Mouse (Mus musculus) frontal cortex, postnatal 10 days (tissue): ENCODE data around the gene Catsper3.

Experiments
- DNase-seq, 2 experiments: peaks; one replicate each; pipeline ENCODE4 v3.0.0; 2022; ENCODE audit warnings: low spot score in 2 of 2, mixed read lengths in 1 of 2

Catsper3 gene

GRCm38 (mm10) chr13:55784268-55784667 lies at the start of gene Catsper3:
Gene Catsper3 (plus strand): TSS chr13:55784568.
- DNase-seq: no peak

DNA sequence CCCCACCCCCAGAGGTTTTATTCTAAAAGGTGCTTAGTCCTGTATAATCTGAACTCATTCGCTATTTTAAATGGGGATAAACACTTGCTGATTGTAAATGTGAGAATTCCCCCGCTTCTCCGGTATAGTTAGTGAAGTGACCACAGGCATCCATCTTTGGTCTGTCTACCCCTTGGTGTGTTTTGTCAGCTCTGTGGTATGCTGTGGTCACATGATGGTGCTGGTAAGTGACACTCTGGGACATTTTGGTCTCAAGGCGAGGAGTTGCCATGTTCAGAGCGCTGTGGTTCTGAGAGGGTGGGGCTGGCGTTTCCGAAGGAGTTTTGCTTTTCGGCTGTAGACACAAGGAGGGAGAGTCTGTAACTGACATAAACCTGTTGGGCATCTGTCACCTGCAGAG lies 46.5 kb upstream of the Catsper3 start:
- DNase-seq: no peak

- DNase-seq: no peak
Measured at GRCm38 (mm10) chr13:55742306-55742705, 42.1 kb upstream of the Catsper3 start.

GRCm38 (mm10) chr13:55754380-55754779 lies 30.0 kb upstream of the Catsper3 start:
- DNase-seq: no peak

DNA sequence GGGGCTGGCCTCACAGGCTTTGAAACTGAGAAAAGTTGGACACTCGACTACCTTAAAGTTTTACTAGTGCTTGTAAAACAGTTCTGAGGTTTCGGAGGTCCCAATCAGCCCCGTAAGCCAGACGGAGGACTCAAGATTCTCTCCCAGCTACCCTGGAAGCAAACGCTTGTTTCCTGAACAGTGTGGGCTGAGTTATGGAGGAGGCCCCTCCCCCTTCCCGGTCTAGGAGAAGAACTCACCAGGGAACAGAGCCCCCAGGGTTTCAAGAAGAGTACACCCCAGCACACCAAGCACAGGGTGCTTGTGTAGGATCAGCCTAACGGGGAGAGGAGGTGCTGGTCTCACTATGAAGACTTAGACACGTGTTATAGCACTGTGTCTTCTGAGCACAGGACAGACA lies 27.6 kb upstream of the Catsper3 start:
- no peak for DNase-seq

DNA sequence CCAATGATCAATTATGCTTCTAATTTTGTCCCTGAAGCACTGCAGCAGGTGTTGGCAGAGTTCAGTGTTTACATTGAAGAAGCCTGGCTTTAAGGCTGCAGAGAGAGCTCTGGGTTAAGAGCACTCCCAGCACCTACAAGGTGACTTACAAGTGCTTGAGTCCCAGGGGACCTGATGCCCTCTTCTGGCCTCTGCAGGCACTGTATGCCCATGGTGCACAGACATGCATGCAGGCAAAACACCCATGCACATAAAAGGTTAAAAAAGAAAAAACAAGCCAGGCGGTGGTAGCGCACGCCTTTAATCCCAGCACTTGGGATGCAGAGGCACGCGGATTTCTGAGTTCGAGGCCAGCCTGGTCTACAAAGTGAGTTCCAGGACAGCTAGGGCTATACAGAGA lies 26.7 kb upstream of the Catsper3 start:
- no peak for DNase-seq

- no peak for DNase-seq
Measured at GRCm38 (mm10) chr13:55760576-55760975, 23.8 kb upstream of the Catsper3 start.

GRCm38 (mm10) chr13:55761486-55761885 lies 22.9 kb upstream of the Catsper3 start:
- DNase-seq: no peak

DNA sequence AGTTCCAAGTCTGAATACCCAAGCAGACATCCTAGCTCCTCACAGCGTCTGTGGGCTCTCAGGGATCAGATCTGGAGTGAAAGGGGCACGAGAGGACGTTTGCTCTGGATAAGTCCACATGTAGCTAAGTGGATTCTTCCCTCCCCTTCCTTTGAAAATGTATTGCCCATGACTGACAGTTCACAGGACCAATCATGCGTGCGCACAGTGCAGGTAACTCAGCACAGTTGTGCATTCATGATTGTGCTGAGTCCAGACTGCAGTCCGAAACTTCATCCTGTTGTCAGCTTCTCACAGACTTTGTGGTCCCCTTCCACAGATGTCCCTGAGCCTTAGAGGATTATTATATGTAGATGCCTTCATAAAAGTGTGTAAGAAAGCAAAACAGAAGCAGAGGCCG lies 10.0 kb upstream of the Catsper3 start:
- no peak for DNase-seq

GRCm38 (mm10) chr13:55775056-55775455 lies 9.3 kb upstream of the Catsper3 start:
- DNase-seq: no peak

DNA sequence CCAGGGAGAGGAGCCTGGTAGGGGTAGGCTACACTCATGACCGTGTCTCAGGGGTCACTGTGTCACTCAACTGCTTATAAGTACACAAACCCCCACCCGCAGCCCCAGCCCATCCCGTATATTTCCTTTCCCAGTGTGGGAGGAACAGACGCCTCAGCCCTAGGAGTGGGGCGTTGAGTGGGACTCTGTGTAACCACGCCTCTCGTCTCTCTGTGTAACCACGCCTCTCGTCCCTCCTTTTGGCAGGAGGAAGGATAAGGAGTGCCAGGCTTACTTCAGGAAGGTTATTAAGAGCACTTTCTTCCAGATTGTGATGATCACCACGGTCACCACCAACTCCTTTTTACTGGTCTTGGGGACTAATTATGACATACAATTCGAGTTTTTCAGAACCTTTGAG lies 1.8 kb downstream of the Catsper3 start:
- no peak for DNase-seq

DNA sequence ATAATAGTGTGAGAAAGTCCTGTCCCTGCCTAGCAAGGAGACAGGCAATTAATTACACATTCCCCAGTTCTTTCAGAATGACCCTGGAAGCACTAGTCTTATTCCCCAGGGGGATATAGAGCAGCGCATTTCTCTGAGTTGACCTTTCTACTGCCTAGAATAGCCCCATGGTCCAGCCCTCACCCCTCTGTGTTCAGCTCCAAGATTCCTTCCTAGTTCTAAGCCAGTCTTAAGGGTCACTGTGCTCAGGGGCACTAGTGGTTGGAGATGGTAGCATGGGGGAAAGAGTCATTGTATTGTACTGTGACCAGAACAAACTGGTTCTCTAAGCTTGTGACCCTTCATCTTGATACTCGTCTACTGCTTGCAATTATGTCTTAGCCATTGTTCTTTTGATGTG lies 16.9 kb downstream of the Catsper3 start:
- no peak for DNase-seq

- no peak for DNase-seq
Measured at GRCm38 (mm10) chr13:55803973-55804372, 19.6 kb downstream of the Catsper3 start.

DNA sequence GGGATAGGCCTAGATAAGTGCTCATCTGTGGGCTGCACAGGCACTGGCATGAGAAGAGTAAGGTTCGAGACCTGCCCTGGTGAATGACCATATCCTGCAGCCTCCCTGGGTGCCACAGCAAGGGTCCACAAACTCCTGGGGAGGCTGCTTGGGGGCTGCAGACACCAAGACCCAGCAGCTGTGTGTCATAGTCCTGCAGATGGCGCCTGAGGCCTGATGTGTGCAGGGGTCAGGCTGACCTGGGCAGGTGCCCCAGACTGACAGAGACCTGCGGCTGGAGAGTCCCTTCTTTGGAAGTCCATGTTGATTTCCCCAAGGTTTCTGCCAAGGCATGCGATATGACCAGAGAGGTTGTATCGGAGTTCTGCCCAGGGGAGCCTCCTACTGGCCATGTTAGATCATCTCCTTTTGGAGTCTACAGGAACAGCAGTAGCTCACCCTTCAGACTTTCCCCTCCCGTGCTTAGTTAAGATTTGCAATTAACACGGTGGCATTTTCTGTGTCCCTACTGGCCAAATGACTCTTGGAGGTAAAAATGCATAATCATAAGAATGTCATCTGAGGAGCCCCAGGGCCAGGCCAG lies 24.8 kb downstream of the Catsper3 start:
- no peak for DNase-seq

DNA sequence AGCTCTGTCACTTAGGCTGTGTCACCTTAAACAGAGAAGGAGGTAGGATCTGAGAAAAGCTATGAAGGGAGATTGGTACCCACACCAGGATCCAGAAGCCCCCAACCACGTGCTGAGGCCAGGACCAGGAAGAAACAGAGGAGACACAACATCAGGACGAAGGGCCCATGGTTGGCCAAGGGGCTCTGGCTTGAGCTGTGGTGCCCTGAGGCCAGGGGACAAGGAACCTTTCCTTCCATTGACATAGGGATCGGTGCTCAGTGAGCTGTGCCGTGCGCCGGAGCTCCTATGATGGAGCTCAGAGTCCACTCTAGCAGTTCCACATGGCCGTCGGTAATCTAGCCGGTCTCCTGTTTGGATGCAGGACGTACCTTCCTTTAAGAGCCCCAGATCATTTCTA lies 25.3 kb downstream of the Catsper3 start:
- no peak for DNase-seq

DNA sequence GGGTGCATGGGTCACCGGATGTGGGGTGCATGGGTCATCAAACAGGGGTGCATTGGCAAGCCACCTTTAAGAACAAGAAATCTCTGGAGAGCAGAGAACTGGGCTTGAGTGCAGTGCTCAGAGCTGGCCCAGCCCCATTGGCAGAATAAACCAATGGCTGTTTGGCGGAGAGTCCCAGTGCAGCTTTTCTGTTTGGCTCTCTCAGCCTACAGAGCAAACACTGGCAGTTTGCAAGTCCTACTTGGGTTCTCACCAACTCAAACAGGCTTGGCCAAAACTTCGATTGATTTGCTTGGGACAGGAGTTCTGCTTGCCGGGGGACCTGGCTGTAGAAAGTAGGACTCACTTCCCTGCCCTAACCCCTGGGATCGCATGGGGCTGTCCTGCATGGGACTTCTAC lies 26.6 kb downstream of the Catsper3 start:
- DNase-seq: peak in 1 of 2 experiments; percentile 21

DNA sequence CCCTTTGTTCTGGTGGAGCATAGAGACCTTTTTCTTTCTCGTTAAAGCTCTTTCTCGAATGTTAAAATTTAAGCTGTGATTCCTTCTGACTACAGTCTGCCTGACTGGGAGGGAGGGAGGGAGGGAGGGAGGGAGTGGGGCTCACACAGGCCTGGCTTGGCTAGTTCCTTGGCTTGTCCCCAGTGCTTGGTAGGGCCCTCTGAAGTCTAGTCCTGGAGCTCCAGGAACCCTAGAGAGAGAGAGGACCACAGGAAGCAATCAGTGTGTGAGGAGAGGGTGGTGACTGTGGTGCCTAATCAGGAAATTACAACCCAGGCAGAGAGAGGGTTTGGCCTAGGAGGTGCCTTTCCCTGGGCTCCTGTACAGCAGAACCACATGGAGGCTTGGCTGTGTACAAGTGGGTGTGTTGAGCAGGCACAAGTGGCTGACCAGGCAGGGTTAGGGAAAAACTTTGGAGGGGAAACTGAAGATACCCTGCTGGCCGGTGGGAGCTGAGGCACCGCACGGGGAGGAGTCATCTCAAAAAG lies 29.2 kb downstream of the Catsper3 start:
- no peak for DNase-seq

DNA sequence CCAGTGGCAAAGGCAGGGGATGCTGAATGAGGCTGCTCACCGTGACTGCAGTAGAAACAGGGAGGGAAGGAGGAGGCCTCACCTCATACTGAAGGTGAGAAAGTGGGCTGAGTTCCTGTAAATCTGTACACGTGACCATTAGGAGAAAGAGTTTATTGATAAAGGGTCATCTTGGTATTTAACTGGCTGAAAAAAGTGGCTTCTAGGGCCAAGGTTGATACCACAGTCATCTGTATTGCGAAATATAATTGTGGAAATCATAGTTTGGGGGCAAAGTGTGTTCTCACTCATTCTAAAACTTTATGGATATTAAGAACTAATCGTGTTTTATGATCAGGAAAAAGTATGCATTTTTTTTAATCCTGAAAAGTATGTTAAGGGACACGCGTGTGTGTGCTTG lies 30.5 kb downstream of the Catsper3 start:
- DNase-seq: no peak

GRCm38 (mm10) chr13:55822499-55822898 lies 38.1 kb downstream of the Catsper3 start:
- DNase-seq: no peak

GRCm38 (mm10) chr13:55824151-55824945 lies 40.0 kb downstream of the Catsper3 start:
- no peak for DNase-seq

- DNase-seq: no peak
Measured at GRCm38 (mm10) chr13:55825245-55825681, 40.9 kb downstream of the Catsper3 start.

- DNase-seq: no peak
Measured at GRCm38 (mm10) chr13:55826008-55826671, 41.8 kb downstream of the Catsper3 start.
